Mouse (Mus musculus): ENCODE measurements around the gene Lrrc39. TPM values are rescaled to one million over a fixed set of nuclear protein-coding genes. Genes with fewer than 3 reads are reported as not detected.

Lrrc39 gene
- polyA plus RNA-seq, 1 experiment from 2014 or later = 2.2 TPM

DNA sequence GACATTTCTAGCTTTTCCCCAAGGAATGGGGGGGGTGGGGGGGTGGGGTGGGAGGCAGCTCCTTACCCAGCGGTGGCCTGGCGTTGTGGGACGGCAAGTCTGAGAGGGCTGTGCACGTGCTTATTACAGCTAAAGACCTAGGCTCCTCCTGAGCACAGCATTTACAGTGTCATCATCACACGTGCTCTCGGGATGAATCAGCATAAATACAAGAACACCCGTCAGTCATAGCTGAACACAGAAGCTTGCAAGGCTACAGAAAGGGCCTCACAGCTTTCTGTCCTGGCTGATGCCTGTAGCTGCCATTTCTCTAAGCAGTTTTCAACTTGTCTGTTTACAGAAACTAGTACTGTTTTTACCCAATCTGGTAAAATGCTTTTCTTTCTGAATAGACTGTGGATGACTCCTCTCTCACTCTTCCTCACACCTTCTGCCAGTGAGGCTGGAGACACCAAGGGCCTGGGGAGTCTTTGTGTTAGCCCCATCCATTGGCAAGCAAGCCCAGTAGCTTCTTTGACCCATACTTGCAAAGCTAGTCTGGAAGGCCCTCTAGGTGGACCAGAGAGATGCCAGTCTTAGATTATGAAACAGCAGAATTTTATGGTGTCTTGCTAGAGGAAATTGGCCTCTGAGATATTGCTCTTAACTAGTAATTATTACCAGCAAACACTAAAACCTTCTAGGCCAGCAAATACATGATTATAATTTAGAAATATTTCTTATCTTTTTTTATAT lies 58.0 kb downstream of the Lrrc39 start:
- H3K9ac ChIP-seq (ENCODE audit: low read depth, low read length) = no peak overlapping the region
- H3K4me2 ChIP-seq (ENCODE audit: low read depth, low read length) = no peak overlapping the region
- H3K27ac ChIP-seq (ENCODE audit: low read length) = 0 out of 2 replicates have a peak overlapping the region, but pooled peaks have one; percentile 39
- H3K4me1 ChIP-seq (ENCODE audit: control insufficient read depth, low read depth, low read length) = peaks cover 10% of the 10 kb centered on the region
- ATAC-seq (ENCODE audit: low read depth) = peak; percentile 94
- H3K27me3 ChIP-seq (ENCODE audit: control insufficient read depth, insufficient read depth, low read depth, low read length) = no peaks in the 10 kb centered on the region
- no peak overlapping the region for H3K4me3 ChIP-seq (ENCODE audit: low read depth, low read length)
- H3K9me3 ChIP-seq (replicated peaks; ENCODE audit: control insufficient read depth, low read length) = no peaks in the 10 kb centered on the region
- peaks cover 25% of the 10 kb centered on the region for H3K36me3 ChIP-seq (ENCODE audit: control insufficient read depth, insufficient read depth)
- 35% methylated on average over 7 of the region's 7 CpGs for WGBS (ENCODE audit: insufficient replicate concordance)

DNA sequence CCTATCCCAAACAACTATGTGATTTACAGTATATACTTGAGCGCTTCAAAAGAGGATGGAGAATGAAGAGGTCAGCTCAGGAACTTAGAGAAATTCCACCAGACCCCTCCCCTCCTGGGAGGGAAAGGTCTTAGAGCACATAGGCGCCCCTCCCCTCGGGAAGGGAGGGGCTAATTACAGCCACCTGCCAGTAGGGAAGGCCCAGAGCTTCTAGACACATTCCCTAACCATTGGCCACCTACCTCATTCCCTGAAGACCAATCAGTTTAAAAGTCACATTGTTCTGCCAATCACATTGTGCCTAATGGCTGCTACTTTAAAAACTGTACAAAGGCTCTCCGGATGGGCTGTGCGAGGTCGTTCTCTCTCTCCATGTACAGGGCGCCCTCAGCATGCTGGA lies 59.9 kb downstream of the Lrrc39 start:
- Histone ChIP-seq H3K4me1 (ENCODE audit: control insufficient read depth, low read depth, low read length) (peaks cover 10% of the 10 kb centered on the region), H3K4me2 (ENCODE audit: low read depth, low read length) (no peak overlapping the region), H3K36me3 (ENCODE audit: control insufficient read depth, insufficient read depth) (peaks cover 24% of the 10 kb centered on the region), H3K4me3 (ENCODE audit: low read depth, low read length) (no peak overlapping the region), H3K9ac (ENCODE audit: low read depth, low read length) (no peak overlapping the region), H3K9me3 (replicated peaks; ENCODE audit: control insufficient read depth, low read length) (no peaks in the 10 kb centered on the region), H3K27ac (ENCODE audit: low read length) (no peak overlapping the region), H3K27me3 (ENCODE audit: control insufficient read depth, insufficient read depth, low read depth, low read length) (no peaks in the 10 kb centered on the region)
- ATAC-seq (ENCODE audit: low read depth) = no peak
- 87% methylated on average over 7 of the region's 7 CpGs for WGBS (ENCODE audit: insufficient replicate concordance)

DNA sequence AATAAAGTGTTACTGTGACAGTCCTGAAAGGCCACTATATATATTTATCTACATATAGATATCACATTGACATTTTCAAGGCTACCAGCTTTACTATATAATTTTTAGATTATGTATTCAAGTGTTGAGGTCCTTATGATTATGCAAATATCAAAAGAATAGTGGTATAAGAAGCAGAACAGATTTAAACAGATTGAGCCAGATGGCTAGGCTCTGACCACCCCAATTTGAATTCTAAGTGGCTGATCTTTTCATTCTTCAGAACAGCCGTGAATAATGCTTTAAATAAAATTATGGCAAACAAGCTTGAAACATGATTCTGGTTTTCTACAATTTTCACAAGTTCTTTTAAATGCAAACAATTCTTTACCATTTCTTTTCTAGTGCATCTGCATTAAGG lies 68.7 kb downstream of the Lrrc39 start:
- no peak for ATAC-seq (ENCODE audit: low read depth)
- H3K9me3 ChIP-seq (replicated peaks; ENCODE audit: control insufficient read depth, low read length) = no peaks in the 10 kb centered on the region
- H3K4me2 ChIP-seq (ENCODE audit: low read depth, low read length) = no peak overlapping the region
- WGBS (ENCODE audit: insufficient replicate concordance) = 89% methylated on average over 1 of the region's 1 CpGs
- no peaks in the 10 kb centered on the region for H3K4me1 ChIP-seq (ENCODE audit: control insufficient read depth, low read depth, low read length)
- H3K4me3 ChIP-seq (ENCODE audit: low read depth, low read length) = no peak overlapping the region
- H3K36me3 ChIP-seq (ENCODE audit: control insufficient read depth, insufficient read depth) = peaks cover 24% of the 10 kb centered on the region
- H3K27me3 ChIP-seq (ENCODE audit: control insufficient read depth, insufficient read depth, low read depth, low read length) = no peaks in the 10 kb centered on the region
- no peak overlapping the region for H3K9ac ChIP-seq (ENCODE audit: low read depth, low read length)
- H3K27ac ChIP-seq (ENCODE audit: low read length) = no peak overlapping the region

Other genes with a start within 250 kb of the Lrrc39 start
- 2.0 TPM in 2 replicates for gene Cdc14a, start 138.9 kb upstream of the Lrrc39 start, polyA plus RNA-seq (2015; fragmentation: Nextera tagmentation; extraction: Ambion mirVana)
- 19.9 and 20.9 TPM in 2 replicates for gene Rtca, start 54.8 kb upstream of the Lrrc39 start, polyA plus RNA-seq (2015; fragmentation: Nextera tagmentation; extraction: Ambion mirVana)
- gene Dbt, start 49.9 kb upstream of the Lrrc39 start, polyA plus RNA-seq (2015; fragmentation: Nextera tagmentation; extraction: Ambion mirVana) = 19.4 and 19.9 TPM in 2 replicates
- gene Sass6, start 32.0 kb downstream of the Lrrc39 start, polyA plus RNA-seq (2015; fragmentation: Nextera tagmentation; extraction: Ambion mirVana) = 17.3 and 17.8 TPM in 2 replicates
- gene Trmt13, start 51.6 kb downstream of the Lrrc39 start, polyA plus RNA-seq (2015; fragmentation: Nextera tagmentation; extraction: Ambion mirVana) = 7.0 and 7.3 TPM in 2 replicates
- 32.0 and 32.8 TPM in 2 replicates for gene Mfsd14a, start 99.7 kb downstream of the Lrrc39 start, polyA plus RNA-seq (2015; fragmentation: Nextera tagmentation; extraction: Ambion mirVana)
- not detected in 2 replicates for gene Gm43191, start 118.3 kb downstream of the Lrrc39 start, polyA plus RNA-seq (2015; fragmentation: Nextera tagmentation; extraction: Ambion mirVana)
- gene Slc35a3, start 149.9 kb downstream of the Lrrc39 start, polyA plus RNA-seq (2015; fragmentation: Nextera tagmentation; extraction: Ambion mirVana) = 7.0 and 7.2 TPM in 2 replicates
- 14.3 and 19.6 TPM in 2 replicates for gene Agl, start 245.2 kb downstream of the Lrrc39 start, polyA plus RNA-seq (2015; fragmentation: Nextera tagmentation; extraction: Ambion mirVana)